20 mouse cellular contexts compared by ENCODE assay signal in genomic region chr10:95591257-95591656, GRCm38 (mm10).
"Had no signal": no experiment of that assay in that cellular context is flagged by ENCODE, and none has a peak within 500 bp of the region (broad histone marks: within the 10 kb centered on the region; RNA-seq: fewer than 3 reads in every experiment).

No protein-coding gene starts in this region.

- H3K4me3 ChIP-seq: midbrain, embryonic 10.5 days; midbrain, embryonic 12.5 days; myocyte; neural tube, embryonic 13.5 days; neural tube, embryonic 15.5 days; stomach, embryonic 15.5 days had no signal

- H3K4me2 ChIP-seq: lung, embryonic 14.5 days; midbrain, embryonic 12.5 days; neural tube, embryonic 13.5 days; neural tube, embryonic 15.5 days; stomach, embryonic 15.5 days had no signal

- H3K4me1 ChIP-seq: neural tube, embryonic 15.5 days; stomach, embryonic 15.5 days had no signal

- H3K27ac ChIP-seq: midbrain, embryonic 10.5 days; midbrain, embryonic 12.5 days; neural tube, embryonic 13.5 days; neural tube, embryonic 15.5 days; stomach, embryonic 15.5 days; stomach, postnatal 0 days had no signal

- H3K27me3 ChIP-seq: neural tube, embryonic 13.5 days; neural tube, embryonic 15.5 days; stomach, embryonic 15.5 days had no signal

- ATAC-seq: midbrain, embryonic 16.5 days had no signal

- DNase-seq: lung, adult 18-20 months; lung, embryonic 14.5 days; lung, postnatal 10 days; lung, postnatal 4 days; midbrain, embryonic 14.5 days; retina, postnatal 1 day; right cerebral cortex, adult 18-20 months; right cerebral cortex, postnatal 25 days; right cerebral cortex, postnatal 4 days; thymus, adult 2 months; thymus, postnatal 25 days; thymus, postnatal 4 days had no signal

- H3K9ac ChIP-seq: lung, embryonic 14.5 days; midbrain, embryonic 12.5 days; neural tube, embryonic 13.5 days; neural tube, embryonic 15.5 days; stomach, embryonic 15.5 days had no signal

- H3K9me3 ChIP-seq: midbrain, embryonic 10.5 days; neural tube, embryonic 15.5 days; stomach, embryonic 15.5 days had no signal

- H3K36me3 ChIP-seq: midbrain, embryonic 10.5 days; midbrain, embryonic 12.5 days; neural tube, embryonic 13.5 days; neural tube, embryonic 15.5 days; stomach, embryonic 15.5 days had no signal
